Mouse (Mus musculus) kidney, postnatal 36 days (tissue): ENCODE measurements around the gene Cfap298.
A peak's percentile ranks its signal among the peaks of the same experiment; 100 is the strongest.

Source experiments
- DNase-seq, 2 experiments: peaks; one replicate each; pipeline ENCODE4 v3.0.0; 2021 to 2022; ENCODE audit warnings: mixed read lengths in 2 of 2

Cfap298 gene

DNA sequence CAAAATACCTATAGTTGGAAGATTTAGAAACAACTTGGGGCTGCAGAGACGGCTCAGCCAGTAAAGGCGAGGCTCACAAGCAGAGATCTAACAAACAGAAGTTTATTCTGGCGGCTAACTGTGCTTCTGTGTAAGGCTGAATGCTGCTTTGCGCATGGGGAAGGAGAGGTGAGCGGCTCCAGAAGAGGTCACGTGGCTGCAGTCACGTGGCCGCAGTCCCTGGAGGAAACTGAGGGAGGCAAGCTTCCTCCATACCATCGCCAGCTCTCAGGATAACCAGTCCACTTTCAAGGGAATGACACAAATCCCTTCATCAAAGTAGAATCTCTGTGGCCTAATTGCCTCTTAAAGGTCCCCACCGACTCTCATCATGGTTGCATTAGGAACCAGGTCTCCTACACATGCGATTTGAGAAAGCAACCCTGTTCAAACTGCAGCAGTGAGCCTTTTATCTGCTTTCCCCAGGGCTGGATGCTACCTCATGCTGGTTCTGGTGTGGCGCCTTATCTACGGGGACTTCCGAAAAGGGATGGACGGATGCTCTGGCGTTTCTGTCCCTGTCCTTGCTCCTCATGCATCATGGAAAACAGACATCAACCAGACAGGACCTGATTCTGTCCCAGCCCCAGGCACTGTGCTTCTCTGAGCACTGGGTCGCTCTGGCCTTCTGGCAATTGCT is 23.9 kb downstream of the Cfap298 start:
- no peak for DNase-seq

DNA sequence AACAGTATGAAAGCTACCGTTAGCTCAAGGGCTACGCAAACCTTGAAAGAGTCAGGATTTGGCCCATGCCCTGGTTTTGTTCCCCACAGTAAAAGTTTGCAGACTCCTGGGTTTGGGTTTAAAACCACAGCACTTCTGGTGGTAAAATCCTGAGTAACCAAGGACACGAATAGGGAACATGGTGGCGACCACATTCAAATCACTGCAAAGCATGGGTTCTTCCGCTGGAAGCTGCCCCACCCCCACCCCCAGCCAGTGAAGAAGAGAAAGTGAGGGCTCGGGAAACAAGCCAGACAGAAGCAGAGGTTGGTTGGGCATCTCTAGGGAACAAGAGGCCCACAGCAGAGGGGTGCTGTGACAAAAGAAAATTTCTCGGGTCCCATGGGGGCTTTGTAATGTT is 27.7 kb downstream of the Cfap298 start:
- no peak for DNase-seq

DNA sequence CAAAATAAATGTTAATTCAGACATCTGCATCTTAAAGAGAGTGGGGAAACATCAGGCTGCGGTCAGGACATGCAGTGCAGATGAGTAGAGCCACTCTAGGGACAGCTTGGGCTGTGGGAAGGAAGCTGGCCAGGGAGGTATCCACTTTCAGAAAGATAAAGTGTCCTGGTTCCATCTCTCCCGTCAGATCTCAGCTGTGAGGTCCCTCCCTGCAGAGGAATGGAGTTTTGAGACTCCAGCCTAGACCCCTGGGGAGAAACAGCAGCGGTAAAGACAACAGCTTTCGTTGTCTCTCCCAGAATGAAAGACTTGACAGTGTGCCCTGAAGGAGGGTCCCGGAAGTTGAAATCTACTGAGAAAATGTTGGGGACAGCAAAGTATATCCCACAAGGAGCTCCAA is 31.6 kb downstream of the Cfap298 start:
- no peak for DNase-seq

DNA sequence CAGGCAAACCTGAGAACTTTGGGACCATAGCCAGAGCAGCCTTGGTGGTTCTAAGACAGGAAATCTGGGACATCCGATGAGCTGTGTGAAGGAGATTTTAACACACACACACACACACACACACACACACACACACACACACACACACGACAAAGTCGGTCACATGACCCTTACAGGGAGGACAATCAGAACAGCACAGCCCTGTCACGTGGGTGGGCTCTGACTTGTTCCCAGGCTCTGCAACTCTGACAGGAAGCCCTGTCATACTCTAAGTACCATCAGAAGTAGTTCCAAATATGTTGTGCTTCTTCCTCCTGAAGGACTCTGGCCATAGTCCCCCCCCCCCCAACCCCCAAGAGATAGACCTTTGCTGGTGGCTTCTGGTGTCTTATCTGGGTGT is 33.5 kb downstream of the Cfap298 start:
- DNase-seq, result peak; percentile 21 to 36

DNA sequence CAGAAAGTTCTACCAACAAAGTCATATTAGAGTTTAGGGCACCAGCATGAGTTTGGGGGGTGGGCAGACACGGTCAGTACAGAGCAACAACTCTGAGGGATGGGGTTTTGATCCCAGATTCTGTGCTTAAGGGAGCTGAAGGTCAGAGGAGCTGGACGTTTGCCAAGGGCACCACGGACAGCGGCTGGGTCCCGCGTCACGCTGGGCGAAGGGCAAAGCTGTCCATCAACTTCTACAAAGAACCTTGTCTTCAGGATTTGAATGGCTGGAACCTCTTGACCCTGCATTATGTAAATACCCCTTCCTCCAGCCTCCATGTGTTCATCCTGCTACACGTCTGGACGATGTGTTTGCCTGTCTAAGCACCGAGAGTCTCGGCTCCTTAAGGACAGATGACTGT is 35.4 kb downstream of the Cfap298 start:
- peak; percentile 61 to 72 for DNase-seq

DNA sequence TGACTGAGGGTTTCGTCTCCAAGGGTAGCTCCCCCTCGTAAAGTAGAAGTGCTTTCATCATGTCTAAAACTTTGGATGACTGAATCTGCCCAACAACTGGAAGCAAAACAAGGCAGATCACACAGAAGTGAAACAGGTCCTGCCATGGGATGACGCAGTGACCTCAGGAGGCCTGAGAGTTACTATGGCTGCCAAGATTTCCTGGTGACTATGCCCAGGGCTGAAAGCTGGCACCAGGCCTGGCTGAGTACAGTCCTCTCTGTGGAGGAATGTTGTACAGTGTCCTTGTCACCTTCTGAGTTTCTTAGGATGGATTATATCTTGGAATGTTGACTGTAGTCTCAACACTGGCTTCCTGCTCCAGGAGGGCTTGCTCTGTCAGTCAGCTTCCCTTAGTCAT is 37.3 kb downstream of the Cfap298 start:
- DNase-seq, result peak; percentile 37 to 64

DNA sequence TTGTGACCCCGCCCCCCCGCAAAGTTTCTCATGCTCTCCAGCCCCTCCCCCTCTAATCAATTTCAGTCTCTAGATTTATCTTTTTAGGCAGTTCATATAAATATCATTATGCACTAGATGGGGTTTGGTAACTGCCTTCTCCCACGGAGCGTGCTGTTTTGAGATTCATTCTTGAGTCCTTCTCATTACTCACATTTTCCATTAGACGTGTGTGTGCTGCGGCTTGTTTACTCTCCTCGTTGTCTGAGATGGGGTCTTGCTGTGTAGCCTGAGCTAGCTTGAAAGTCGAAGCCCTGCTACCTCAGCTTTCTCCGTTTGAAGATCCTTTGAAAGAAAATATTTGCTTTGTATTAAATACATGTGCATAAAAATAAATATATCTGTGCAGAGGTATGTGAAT is 41.1 kb downstream of the Cfap298 start:
- DNase-seq, result no peak

DNA sequence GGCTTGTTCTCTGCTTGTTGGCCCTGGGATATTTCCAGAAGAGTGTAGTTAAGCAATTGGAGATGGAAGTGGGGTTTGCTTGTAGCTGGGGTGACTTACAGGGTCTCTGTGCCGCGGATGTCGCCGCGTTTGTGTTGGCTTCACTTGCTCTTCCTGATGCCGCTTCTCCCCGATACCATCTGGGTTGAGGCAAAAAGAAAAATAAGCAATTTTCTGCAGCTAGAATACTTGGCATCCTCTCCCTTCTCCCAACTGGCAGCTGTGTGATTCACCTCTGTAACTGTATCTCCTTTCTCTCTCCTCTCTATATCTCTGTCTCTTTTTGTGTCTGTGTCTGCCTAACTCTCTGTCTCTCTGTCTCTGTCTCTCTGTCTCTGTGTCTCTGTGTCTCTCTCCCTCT is 41.9 kb downstream of the Cfap298 start:
- no peak for DNase-seq

DNA sequence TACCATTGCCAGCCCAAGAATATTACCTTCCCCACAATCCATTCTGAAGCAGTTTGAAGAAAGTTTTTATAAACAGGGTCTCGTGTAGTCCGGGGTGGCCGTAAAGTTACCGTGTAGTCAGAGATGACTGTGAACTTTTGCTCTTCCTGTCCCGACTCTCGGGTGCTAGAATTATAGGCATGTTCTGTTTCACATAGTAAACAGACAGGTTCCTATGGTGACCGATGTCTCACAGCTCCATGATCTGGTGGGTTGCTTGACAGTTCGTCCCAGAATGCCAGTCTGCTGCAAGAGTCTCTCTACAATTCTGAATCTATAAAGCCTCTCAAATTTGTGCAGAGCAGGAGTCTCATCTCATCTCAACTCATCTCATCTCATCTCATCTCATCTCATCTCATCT is 42.8 kb downstream of the Cfap298 start:
- no peak for DNase-seq

DNA sequence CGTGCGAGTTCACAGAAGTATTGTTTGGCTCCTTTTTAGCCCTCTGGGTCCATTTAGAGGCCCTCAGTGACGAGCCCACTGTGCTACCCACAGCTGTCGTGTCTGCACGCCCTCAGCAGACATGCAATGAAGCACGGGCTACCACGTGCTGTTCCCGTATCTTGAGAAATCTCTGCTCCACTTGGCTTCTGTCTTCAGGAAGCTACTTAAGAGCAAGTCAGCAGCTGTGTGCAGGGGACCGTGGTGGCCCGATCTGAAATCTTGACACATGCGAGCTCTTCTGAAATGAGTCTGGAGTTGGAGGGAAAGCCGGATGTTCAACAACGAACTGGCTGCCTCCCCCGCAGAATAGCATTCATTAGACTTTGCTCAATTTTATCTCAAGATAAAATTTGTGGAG is 43.3 kb downstream of the Cfap298 start:
- peak; percentile 35 to 43 for DNase-seq

DNA sequence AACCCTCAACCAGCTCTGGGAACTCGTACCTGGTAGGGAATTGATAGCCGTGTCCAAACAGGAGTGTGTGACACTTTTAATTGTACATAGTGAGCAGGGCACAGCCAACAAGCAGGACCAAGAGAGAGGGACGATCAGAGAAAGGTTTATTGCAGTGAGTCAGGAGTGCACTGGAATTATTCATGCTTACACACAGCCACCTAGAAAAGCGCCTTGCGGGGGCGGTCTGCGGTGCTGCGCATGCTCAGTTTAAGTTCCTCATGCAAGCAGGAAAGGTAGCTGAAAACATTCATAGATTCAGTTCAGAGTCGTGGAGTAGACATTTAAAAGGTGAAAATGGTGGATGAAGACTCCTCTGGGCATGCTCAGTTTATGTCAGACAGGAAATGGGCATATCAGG is 44.2 kb downstream of the Cfap298 start:
- DNase-seq, result no peak

DNA sequence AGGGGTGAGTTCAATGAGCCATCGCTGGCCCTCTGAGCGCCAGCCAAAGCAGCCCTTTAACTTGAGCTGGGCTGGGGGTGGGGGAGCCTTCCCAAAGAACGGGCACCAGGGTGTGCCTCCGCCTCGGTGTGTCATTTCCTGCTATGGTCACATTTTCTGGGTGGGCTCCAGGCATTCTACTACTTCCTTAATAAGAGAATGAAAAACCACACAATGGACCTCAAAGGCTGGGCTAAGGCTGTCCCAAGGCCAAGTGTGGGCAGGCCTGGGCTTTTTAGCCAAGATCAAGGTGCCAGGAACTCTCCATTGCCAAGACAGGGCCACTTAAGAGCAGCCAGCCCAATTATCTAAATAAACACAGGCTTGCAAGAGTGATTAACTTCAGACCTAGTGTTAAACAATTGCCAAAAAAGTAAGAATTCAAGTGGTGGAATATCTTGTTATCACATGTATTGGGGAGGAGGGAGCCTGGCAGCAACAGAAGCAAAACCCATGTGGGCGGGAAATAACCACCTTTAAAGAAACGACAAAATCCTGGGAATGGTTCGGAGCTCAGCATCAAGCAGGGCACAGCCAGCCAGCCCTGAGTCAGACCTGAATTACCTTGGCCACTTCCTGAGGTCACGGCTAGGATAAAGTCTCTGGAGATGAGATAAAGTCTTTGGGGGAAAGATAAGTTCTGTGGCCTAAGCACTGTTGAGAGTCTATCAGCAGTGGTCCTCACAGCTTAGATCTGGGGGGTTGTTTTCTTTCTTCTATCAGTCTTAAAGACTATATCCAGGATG is 48.9 kb downstream of the Cfap298 start:
- peak; percentile 34 to 45 for DNase-seq

DNA sequence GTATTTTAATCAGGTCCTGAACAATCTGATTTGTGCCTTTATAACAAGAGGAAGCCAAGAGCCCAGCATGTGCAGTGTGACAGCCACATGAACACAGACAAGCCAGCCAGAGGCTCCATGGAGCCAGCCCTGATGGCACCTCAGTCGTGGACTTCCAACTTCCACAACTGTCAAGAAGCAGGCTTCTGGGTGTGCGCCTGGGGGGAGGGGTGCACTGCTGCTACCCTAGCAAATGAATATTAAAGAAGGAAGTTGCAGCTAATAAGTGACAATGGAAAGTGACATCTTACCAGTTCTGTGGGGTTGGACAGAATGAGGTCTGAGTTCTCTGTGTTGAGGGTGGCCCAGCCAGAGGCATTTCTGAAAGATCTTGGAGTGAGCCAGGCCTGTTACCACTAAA is 49.6 kb downstream of the Cfap298 start:
- no peak for DNase-seq

DNA sequence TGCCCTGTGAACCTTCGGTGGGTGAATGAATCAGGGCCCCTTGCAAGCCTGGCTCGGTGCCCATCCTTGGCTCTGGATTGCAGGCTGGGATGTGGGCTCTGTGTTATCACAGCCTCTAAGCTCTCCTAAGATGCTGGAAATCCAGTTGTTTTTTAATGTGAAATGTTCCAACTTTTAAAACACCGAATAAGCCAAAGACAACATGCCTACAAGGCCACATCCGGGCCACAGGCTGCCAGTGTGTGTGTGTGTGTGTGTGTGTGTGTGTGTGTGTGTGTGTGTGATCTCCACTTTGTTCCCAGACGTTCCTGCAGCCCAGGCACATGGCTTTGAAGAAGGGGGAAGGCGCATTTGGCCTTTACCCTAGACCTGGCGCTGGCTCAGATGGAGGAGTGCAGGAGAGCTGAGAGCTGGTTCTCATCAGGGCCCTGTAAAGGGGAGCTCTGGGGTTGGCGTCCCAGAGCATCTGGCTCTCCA is 52.4 kb downstream of the Cfap298 start:
- peak; percentile 30 to 45 for DNase-seq

DNA sequence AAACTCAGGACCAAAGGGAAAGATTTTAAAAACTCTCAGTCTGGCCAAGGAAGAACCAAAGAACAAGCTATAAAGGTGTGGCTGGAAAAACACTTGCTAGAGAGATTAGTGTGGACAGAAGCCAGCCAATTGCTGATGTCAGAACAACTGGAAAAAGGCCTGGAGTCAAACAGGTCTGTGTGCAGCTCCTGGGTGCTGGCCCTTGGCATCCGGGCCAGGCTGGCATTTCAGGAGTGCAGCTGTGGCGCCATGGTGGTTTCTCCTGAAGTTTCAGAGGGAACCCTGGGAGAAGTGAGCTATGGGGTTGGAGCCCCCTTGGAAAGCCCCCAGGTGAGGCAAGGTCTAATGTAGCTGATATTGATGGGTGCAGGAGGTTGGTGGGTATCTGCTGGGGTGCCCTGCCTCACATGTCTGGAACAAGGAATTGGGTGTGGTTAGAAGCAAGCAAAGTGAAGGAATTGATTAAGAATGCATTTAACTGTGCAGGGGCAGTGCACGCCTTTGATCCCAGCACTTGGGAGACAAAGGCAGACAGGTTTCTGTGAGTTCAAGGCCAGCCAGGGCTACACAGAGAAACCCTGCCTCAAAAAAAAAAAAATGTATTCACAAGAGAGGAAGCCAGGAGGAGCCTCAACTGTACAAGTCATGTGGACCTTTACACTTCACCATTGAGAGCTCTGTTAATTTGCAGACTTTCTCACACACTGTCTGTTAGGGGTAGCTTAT is 56.6 kb downstream of the Cfap298 start:
- no peak for DNase-seq
